Mouse (Mus musculus): ENCODE measurements around the gene Mul1.

Mul1 gene

DNA sequence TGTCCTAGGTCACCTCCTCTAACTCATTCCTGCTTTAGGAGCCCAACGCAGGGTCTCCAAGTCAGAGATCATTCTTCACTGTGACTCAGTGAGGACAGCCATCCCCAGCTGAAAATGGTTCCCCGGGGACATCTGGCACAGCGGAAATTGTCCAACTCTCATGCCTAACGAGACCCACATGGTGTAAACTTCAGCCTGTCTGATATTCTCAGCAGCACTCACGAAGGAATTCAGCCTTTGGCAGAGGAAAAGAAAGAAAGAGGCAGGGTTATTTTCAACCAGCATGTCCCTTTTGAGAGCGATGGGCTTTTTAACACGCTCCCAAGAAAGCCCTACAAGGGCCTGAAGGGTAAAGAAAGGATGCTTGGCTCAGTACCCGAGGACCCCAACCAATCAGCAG lies 3.1 kb upstream of the Mul1 start:
- in situ Hi-C loops (cut with MboI, MseI), result loop anchor here (5.0 to 10.0 kb wide), 2 partner anchors 114 to 953 kb away; no protein-coding TSS in a partner anchor

- in situ Hi-C loops (cut with MboI, MseI), result loop anchor here in 1 of 2 experiments (10.0 kb wide), 1 partner anchor 415 kb away; no protein-coding TSS in a partner anchor
Observed at GRCm38 (mm10) chr4:138440062-138440461, 5.6 kb downstream of the Mul1 start.

DNA sequence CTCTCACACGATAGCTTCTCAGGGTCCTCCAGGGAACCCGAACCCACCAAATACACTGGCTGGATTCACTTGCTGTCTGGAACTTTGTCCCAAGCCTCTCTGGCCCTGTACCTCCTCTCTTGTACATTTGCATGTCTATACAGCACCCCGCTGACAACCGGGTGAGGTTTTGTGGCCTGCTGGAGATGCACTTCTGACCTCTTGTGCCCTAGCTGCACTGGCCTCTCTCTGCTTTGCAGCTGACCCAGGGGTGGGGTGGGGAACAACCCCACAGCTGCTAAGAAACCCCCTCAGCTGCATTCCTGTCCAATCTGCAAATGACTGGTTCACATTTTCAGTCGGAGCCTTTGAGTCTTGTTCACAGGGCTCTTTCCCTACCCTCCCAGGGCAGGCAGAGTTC lies 10.5 kb downstream of the Mul1 start:
- in situ Hi-C loops (cut with MboI, MseI), result loop anchor here (5.0 to 10.0 kb wide), 4 partner anchors 112 to 410 kb away; no protein-coding TSS in a partner anchor

GRCm38 (mm10) chr4:138446981-138447380 lies 12.5 kb downstream of the Mul1 start:
- in situ Hi-C loops (cut with MboI, MseI), result loop anchor here (5.0 to 10.0 kb wide), 4 partner anchors 110 to 408 kb away; no protein-coding TSS in a partner anchor

- in situ Hi-C loops (cut with MboI, MseI), result loop anchor here (5.0 to 10.0 kb wide), 4 partner anchors 110 to 407 kb away; no protein-coding TSS in a partner anchor
Observed at GRCm38 (mm10) chr4:138447387-138447786, 12.9 kb downstream of the Mul1 start.

DNA sequence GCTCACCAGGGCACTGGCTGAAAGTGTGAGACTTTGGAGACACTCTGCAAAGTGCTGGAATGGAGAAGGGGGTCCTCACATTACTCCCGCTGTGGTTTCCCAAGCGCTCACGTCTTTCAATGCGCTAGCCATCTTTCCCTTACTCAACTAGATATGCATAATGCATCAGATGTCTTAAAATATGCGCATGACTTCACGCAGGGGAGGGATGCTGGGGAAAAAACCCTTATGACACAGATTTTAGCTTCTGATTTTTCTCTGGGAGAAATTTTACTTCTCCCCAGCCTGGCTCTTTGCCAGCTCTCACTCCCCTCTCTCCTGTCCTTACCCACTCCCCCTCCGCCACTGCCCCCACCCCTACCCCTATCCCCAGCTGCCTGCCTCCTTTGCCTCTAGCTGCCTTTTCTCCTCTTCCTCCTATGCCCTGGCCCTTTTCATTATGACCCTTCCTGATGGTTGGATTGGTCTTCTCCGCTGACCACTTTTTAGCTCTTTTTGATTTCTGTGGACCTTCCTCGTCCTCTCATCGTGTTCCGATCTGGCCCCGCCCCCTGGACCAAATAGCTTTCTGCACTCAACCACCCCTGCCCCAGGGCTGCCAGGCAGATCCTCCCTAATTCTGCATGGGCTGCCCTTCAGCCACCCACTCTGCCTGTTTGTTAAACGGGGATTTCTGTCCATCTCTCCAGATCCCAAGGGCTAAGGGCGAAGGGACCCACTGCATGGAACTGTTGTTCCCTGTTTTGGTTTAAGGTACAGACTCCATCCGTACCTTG lies 13.5 kb downstream of the Mul1 start:
- in situ Hi-C loops (cut with MboI, MseI), result loop anchor here (5.0 to 10.0 kb wide), 4 partner anchors 109 to 407 kb away; no protein-coding TSS in a partner anchor

- in situ Hi-C loops (cut with MboI, MseI), result loop anchor here (5.0 to 10.0 kb wide), 4 partner anchors 108 to 406 kb away; no protein-coding TSS in a partner anchor
Observed at GRCm38 (mm10) chr4:138448872-138449615, 14.6 kb downstream of the Mul1 start.

- in situ Hi-C loops (cut with MboI, MseI), result loop anchor here (5.0 to 10.0 kb wide), 6 partner anchors 108 to 408 kb away; no protein-coding TSS in a partner anchor
Observed at GRCm38 (mm10) chr4:138449636-138450314, 15.3 kb downstream of the Mul1 start.

DNA sequence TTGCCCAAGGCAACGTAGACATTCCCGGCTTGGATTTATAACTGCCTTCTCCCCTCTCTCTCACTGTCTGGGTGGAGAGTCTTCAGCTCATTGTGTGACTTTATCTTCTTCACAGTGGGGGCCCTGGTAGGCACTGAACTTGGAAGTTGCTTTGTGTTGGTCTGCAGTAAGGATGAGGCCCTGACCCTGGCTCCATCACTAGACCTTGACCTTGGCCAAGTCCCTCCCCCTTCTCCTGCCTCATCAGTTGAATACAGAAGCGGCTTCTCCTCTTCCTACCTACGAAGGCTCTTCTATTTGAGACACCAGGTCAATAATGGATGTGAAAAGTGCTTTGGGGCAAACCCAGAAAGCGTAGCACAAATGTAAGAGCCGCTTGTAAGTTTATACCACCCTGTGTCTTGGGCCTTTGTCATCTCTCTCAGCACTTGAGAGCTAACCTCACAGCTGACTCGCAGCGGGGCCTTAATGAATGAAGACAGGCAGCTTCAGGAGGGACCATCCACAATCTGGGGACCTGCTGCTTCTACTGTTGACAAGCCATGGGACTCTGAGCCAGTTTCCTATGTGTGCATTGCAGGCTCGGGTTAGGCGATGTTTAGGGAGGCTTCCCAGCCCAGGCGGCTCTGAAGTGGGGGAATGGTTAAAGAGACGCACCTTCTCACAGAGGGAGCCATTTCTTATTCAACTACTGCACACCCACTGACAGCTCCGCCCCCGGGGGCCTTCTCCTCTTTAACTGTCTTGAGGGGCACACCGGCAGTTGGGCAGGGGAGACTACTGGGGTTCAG lies 18.0 kb downstream of the Mul1 start:
- in situ Hi-C loops (cut with MboI, MseI), result loop anchor here (5.0 kb wide), 2 partner anchors 250 to 405 kb away; no protein-coding TSS in a partner anchor

- in situ Hi-C loops (cut with MboI, MseI), result loop anchor here (5.0 kb wide), 2 partner anchors 249 to 404 kb away; no protein-coding TSS in a partner anchor
Observed at GRCm38 (mm10) chr4:138453097-138453752, 18.8 kb downstream of the Mul1 start.

- in situ Hi-C loops (cut with MboI, MseI), result loop anchor here (5.0 kb wide), 2 partner anchors 248 to 403 kb away; no protein-coding TSS in a partner anchor
Observed at GRCm38 (mm10) chr4:138453753-138454570, 19.5 kb downstream of the Mul1 start, which contains the start of gene Camk2n1. Camk2n1 (plus strand) TSS chr4:138454314.

GRCm38 (mm10) chr4:138454571-138455140 lies 20.2 kb downstream of the Mul1 start:
- in situ Hi-C loops (cut with MboI, MseI), result loop anchor here (5.0 kb wide), 2 partner anchors 248 to 403 kb away; no protein-coding TSS in a partner anchor

DNA sequence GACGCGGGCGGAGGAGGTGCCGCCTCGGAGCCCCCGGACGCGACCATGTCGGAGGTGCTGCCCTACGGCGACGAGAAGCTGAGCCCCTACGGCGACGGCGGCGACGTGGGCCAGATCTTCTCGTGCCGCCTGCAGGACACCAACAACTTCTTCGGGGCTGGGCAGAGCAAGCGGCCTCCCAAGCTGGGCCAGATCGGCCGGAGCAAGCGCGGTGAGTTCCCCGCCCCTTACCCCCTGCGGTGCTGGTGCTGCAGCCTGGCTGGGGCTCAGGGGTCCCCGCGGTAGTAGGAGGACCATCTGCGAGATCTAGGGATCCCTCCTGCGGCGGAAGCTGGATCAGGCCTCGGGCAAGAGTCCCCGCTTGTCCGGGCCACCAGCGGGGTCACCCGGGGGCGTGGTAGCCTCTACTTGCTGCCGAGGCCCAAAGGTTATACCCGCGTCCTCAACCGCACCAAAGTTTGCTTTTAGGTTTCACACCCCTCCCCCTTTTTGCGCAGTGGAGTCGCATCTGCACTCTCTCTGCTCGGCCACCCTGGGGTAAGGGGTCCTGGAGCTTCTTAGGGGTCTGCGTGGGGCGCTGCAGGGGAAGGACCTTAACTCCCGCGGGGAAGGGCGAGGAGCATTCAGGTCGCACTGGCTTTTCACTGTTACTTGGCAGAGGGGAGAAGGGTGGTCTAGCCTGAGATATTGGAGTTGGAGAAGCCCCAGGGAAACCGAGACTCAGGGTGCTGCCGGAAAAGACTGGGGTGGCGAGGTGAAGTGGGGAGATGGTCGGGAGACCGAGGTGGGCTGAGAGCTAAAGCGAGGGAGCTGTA lies 20.9 kb downstream of the Mul1 start:
- in situ Hi-C loops (cut with MboI, MseI), result no loop called here

DNA sequence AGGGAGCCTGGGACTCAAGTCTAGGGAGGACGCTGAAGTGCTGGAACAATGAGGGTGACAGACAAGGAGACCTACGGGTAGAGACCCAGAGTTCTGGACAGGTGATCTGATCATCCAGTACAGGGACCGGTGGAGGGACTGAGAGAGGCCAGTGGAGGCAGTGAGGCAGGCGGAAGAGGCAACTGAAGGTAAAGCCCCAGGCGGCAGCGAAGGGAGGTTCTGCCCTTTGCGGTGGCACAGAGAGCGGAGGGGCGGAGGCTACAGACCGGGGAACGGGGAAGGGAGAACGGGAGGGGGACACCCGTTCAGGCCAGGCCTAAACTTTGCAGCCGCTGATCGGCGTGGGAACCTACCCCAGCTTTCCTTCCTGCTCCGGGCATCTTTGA lies 21.5 kb downstream of the Mul1 start:
- in situ Hi-C loops (cut with MboI, MseI), result no loop called here

- in situ Hi-C loops (cut with MboI, MseI), result no loop called here
Observed at GRCm38 (mm10) chr4:138456536-138456935, 22.1 kb downstream of the Mul1 start.

DNA sequence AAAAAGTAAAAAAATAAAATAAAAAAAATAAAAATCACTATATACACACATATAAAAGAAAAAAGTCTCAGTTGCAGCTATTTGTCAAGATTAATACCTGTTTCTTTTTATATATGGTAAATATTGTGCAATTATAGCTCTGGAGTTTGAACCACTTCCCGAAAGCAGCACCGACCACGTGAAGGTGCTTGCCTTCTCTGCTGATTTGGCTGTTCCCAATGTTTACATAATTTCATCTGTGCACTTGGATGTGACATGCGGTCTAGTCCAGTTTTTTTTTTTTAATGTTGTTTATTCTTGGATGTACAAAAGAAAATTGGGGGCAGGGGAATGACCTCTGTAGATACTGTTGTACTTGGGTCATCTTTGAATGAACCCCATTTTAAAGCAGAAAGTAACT lies 22.6 kb downstream of the Mul1 start:
- in situ Hi-C loops (cut with MboI, MseI), result no loop called here

DNA sequence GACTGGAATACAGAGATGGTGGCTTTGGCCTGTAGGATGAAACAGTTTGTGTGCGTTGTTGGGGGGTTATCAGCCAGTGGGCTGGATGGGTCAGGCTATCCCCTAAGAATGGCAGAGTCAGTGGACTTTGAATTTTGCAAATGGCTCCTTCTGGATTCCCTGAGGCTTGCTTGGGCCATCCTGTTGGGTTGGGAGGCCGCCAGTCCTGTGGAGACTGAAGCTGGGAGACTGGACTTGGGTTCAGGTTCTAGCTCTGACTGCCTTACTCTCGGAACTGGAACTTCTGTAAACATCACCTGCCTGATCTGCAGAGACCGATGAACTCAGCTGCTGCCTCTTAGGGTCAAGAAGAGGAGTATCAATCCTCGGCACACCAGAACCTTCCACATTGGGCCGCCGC lies 23.7 kb downstream of the Mul1 start:
- in situ Hi-C loops (cut with MboI, MseI), result no loop called here

All from T-helper 17 cell (primary cell).